Mouse (Mus musculus) CH12.LX (cell line): ENCODE data around the gene Cyp1b1. TPM values are rescaled to one million over a fixed set of nuclear protein-coding genes. Genes with fewer than 3 reads are reported as not detected.

Experiments
- DNase-seq: peaks from one replicate; pipeline ENCODE4 v3.0.0-alpha.2; 2013; ENCODE audit errors: extremely low read depth
- H3K27ac ChIP-seq: 2 replicates; pipeline ENCODE4 v1.5.1; 2012; ENCODE audit warnings: low read depth, mild to moderate bottlenecking, control low read depth, moderate library complexity; ENCODE audit not compliant: insufficient read depth
- H3K27me3 ChIP-seq: replicated peaks from 2 replicates; pipeline ENCODE3; 2012; ENCODE audit warnings: inconsistent platforms
- H3K36me3 ChIP-seq, 2 experiments: replicated peaks in 1 of 2; 2 replicates each; pipeline versions ENCODE3 to v1.6.1; 2012; ENCODE audit warnings: inconsistent platforms in 1 of 2, low read length in 1 of 2, mild to moderate bottlenecking in 1 of 2, mixed read lengths in 1 of 2, moderate library complexity in 1 of 2; ENCODE audit not compliant: control insufficient read depth in 1 of 2, insufficient read depth in 1 of 2
- H3K4me1 ChIP-seq, 2 experiments: 2 replicates each; pipeline ENCODE4 v1.6.1; 2012; ENCODE audit warnings: inconsistent platforms in 1 of 2, moderate library complexity in 1 of 2; ENCODE audit not compliant: insufficient read depth in 2 of 2, control insufficient read depth in 1 of 2
- H3K4me2 ChIP-seq: 2 replicates; pipeline ENCODE4 v1.6.1; 2012; ENCODE audit warnings: low read depth, mild to moderate bottlenecking, control low read depth; ENCODE audit not compliant: poor library complexity, insufficient read depth, severe bottlenecking
- H3K4me3 ChIP-seq, 3 experiments: fragments of 150-350 bp in 1 of 3; sonication (generic) in 1 of 3; replicated peaks in 1 of 3; 2 replicates each; pipeline versions ENCODE3 to v1.5.1; 2011 to 2012; ENCODE audit warnings: low read depth in 2 of 3, low read length in 2 of 3, mild to moderate bottlenecking in 2 of 3, moderate library complexity in 2 of 3, control low read depth in 1 of 3, improper control_type of control experiment in 1 of 3, inconsistent platforms in 1 of 3, mixed read lengths in 1 of 3; ENCODE audit not compliant: poor library complexity in 1 of 3
- H3K79me2 ChIP-seq: replicated peaks from 2 replicates; pipeline ENCODE4 v1.6.1; 2012; ENCODE audit warnings: mild to moderate bottlenecking, moderate library complexity; ENCODE audit not compliant: control insufficient read depth, poor library complexity, insufficient read depth, severe bottlenecking; ENCODE audit errors: extremely low read depth
- H3K9ac ChIP-seq: 2 replicates; pipeline ENCODE4 v1.6.1; 2012; ENCODE audit warnings: low read depth, mild to moderate bottlenecking, control low read depth, moderate library complexity; ENCODE audit not compliant: insufficient read depth
- H3K9me3 ChIP-seq: replicated peaks from 2 replicates; pipeline ENCODE3; 2012; ENCODE audit warnings: low read length, inconsistent platforms, mixed read lengths
- BHLHE40 ChIP-seq: IDR thresholded peaks from 2 replicates; pipeline ENCODE4 v1.6.1; 2011; ENCODE audit warnings: mild to moderate bottlenecking, low read depth, low read length, improper control_type of control experiment
- CHD2 ChIP-seq: IDR thresholded peaks from 2 replicates; pipeline ENCODE4 v1.6.1; 2011; ENCODE audit warnings: low read length, improper control_type of control experiment
- CTCF ChIP-seq, 2 experiments: IDR thresholded peaks in 1 of 2; conservative IDR thresholded peaks in 1 of 2; 2 replicates each; pipeline ENCODE4 v1.5.1; 2011 to 2012; ENCODE audit warnings: low read depth in 2 of 2, low read length in 2 of 2, improper control_type of control experiment in 1 of 2, inconsistent platforms in 1 of 2, mild to moderate bottlenecking in 1 of 2, moderate library complexity in 1 of 2
- E2F4 ChIP-seq: IDR thresholded peaks from 2 replicates; pipeline ENCODE4 v1.6.1; 2011; ENCODE audit warnings: low read depth, low read length, improper control_type of control experiment; ENCODE audit not compliant: insufficient replicate concordance
- ELF1 ChIP-seq: IDR thresholded peaks from 2 replicates; pipeline ENCODE4 v1.6.1; 2014; ENCODE audit warnings: low read depth, mild to moderate bottlenecking, inconsistent platforms, low read length, improper control_type of control experiment
- EP300 ChIP-seq: IDR thresholded peaks from 2 replicates; pipeline ENCODE4 v1.6.1; 2011; ENCODE audit warnings: low read length, improper control_type of control experiment
- ETS1 ChIP-seq: conservative IDR thresholded peaks from 2 replicates; pipeline ENCODE4 v1.6.1; 2012; ENCODE audit warnings: low read depth, mild to moderate bottlenecking, inconsistent platforms, low read length, improper control_type of control experiment, moderate library complexity
- HCFC1 ChIP-seq: IDR thresholded peaks from 2 replicates; pipeline ENCODE4 v1.6.1; 2012; ENCODE audit warnings: low read depth, mild to moderate bottlenecking, inconsistent platforms, low read length, improper control_type of control experiment
- IRF4 ChIP-seq: IDR thresholded peaks from 2 replicates; pipeline ENCODE4 v1.6.1; 2014; ENCODE audit warnings: low read depth, mild to moderate bottlenecking, inconsistent platforms, low read length, improper control_type of control experiment
- JUND ChIP-seq: conservative IDR thresholded peaks from 2 replicates; pipeline ENCODE4 v1.6.1; 2011; ENCODE audit warnings: low read depth, low read length, improper control_type of control experiment
- MAFK ChIP-seq: IDR thresholded peaks from 2 replicates; pipeline ENCODE4 v1.6.1; 2011; ENCODE audit warnings: low read length, improper control_type of control experiment; ENCODE audit not compliant: insufficient replicate concordance
- MAX ChIP-seq: IDR thresholded peaks from 2 replicates; pipeline ENCODE4 v1.6.1; 2011; ENCODE audit warnings: low read length, improper control_type of control experiment
- MEF2A ChIP-seq: IDR thresholded peaks from 2 replicates; pipeline ENCODE4 v1.6.1; 2014; ENCODE audit warnings: low read depth, mild to moderate bottlenecking, inconsistent platforms, low read length, improper control_type of control experiment, borderline replicate concordance
- MYC ChIP-seq: IDR thresholded peaks from 2 replicates; pipeline ENCODE4 v1.6.1; 2011; ENCODE audit warnings: low read depth, mild to moderate bottlenecking, improper control_type of control experiment, low read length
- NRF1 ChIP-seq: IDR thresholded peaks from 2 replicates; pipeline ENCODE4 v1.6.1; 2014; ENCODE audit warnings: low read depth, mild to moderate bottlenecking, inconsistent platforms, low read length, improper control_type of control experiment, moderate library complexity
- PAX5 ChIP-seq: IDR thresholded peaks from 2 replicates; pipeline ENCODE4 v1.6.1; 2012; ENCODE audit warnings: low read length, inconsistent platforms, mixed read lengths
- POLR2A ChIP-seq: IDR thresholded peaks from 2 replicates; pipeline ENCODE4 v1.6.1; 2011; ENCODE audit warnings: low read depth, mild to moderate bottlenecking, improper control_type of control experiment, low read length
- POLR2AphosphoS2 ChIP-seq: IDR thresholded peaks from 2 replicates; pipeline ENCODE4 v1.6.1; 2011; ENCODE audit warnings: low read depth, low read length, improper control_type of control experiment
- RAD21 ChIP-seq: IDR thresholded peaks from 2 replicates; pipeline ENCODE4 v1.6.1; 2011; ENCODE audit warnings: low read depth, mild to moderate bottlenecking, low read length, improper control_type of control experiment, moderate library complexity
- SIN3A ChIP-seq: IDR thresholded peaks from 2 replicates; pipeline ENCODE4 v1.6.1; 2012; ENCODE audit warnings: low read length, improper control_type of control experiment, inconsistent platforms
- SMC3 ChIP-seq: IDR thresholded peaks from 2 replicates; pipeline ENCODE4 v1.6.1; 2011; ENCODE audit warnings: low read depth, low read length, improper control_type of control experiment
- TBP ChIP-seq: conservative IDR thresholded peaks from 2 replicates; pipeline ENCODE4 v1.6.1; 2011; ENCODE audit warnings: low read depth, low read length, improper control_type of control experiment
- TCF12 ChIP-seq: IDR thresholded peaks from 2 replicates; pipeline ENCODE4 v1.6.1; 2014; ENCODE audit warnings: low read depth, mild to moderate bottlenecking, inconsistent platforms, low read length, improper control_type of control experiment
- USF1 ChIP-seq: IDR thresholded peaks from 2 replicates; pipeline ENCODE4 v1.6.1; 2014; ENCODE audit warnings: low read depth, mild to moderate bottlenecking, inconsistent platforms, low read length, improper control_type of control experiment
- ZC3H11A ChIP-seq: IDR thresholded peaks from 2 replicates; pipeline ENCODE4 v1.6.1; 2012; ENCODE audit warnings: low read depth, mild to moderate bottlenecking, inconsistent platforms, low read length, improper control_type of control experiment
- ZKSCAN1 ChIP-seq: IDR thresholded peaks from 2 replicates; pipeline ENCODE4 v1.6.1; 2012; ENCODE audit warnings: low read depth, inconsistent platforms, low read length, improper control_type of control experiment, borderline replicate concordance
- ZMIZ1 ChIP-seq: IDR thresholded peaks from 2 replicates; pipeline ENCODE4 v1.6.1; 2012; ENCODE audit warnings: low read depth, mild to moderate bottlenecking, inconsistent platforms, low read length, improper control_type of control experiment
- ZNF384 ChIP-seq: IDR thresholded peaks from 2 replicates; pipeline ENCODE4 v1.6.1; 2012; ENCODE audit warnings: low read depth, low read length, improper control_type of control experiment, inconsistent platforms
- dilution Hi-C: fragments of 300-500 bp; cut with MboI; formaldehyde crosslinking; loops from 2 replicates; pipeline ENCODE4 v1.14.3; 2020; ENCODE audit warnings: low sequenced_read_pairs; ENCODE audit not compliant: extremely low pct_unique_long_range_greater_than_20kb, extremely low pct_ligation_motif_present
- in situ Hi-C: fragments of 300-500 bp; cut with MboI; formaldehyde crosslinking; loops from 3 replicates; pipeline ENCODE4 v1.14.3; 2019; ENCODE audit warnings: low sequenced_read_pairs, low pct_ligation_motif_present, low pct_unique_long_range_greater_than_20kb, mixed read lengths
- polyA plus RNA-seq: library from polyadenylated mRNA; unstranded; fragments of >175 nt; gene quantifications from 2 replicates; pipeline ENCODE4 v1.2.1, GENCODE M21; 2012; ENCODE audit warnings: low read depth; ENCODE audit not compliant: insufficient read length
- total RNA-seq, 2 experiments: library from RNA; depleted of rRNA; stranded (reverse); fragments of 300-350 nt in 1 of 2; fragments of >200 nt in 1 of 2; gene quantifications; 2 replicates each; pipeline ENCODE4 v1.2.3; 2012 to 2014

Gene Cyp1b1
- total and polyA plus RNA-seq, 3 experiments: not detected

DNA sequence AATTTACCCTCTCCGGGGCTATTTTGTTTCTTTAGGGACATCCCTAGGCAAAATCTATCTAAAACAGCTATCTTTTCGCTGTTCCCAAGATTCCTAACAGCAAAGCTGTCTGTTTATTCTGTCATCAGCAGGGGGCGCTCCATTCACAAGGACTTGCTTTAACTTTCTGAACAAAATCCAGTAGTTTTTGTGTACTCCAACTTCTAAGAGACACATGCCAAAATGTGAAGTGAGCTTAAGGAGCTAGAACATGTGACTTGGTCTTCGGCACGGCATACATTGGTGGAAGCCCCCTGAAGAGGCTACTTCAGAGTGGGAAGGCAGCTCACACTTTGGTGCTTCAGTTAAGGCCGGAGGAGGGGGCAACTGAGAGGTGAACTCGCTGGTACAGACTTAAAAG, 53.5 kb downstream of the Cyp1b1 start:
- DNase-seq: peak; percentile 70
- Histone ChIP-seq H3K4me1 (peaks cover 0 to 12% of the 10 kb centered on the region in 2 experiments; a peak in 1 of 4 replicates), H3K9me3 (no peaks in the 10 kb centered on the region), H3K4me2 (no peak overlapping the region), H3K79me2 (no peaks in the 10 kb centered on the region), H3K4me3 (no peak overlapping the region), H3K9ac (no peak overlapping the region)
- dilution Hi-C loops (no loop called here), in situ Hi-C loops (loop anchor here (5.0 kb wide), 2 partner anchors 56 to 176 kb away; partner anchors contain the start of gene Cyp1b1)
- TF ChIP-seq MAX: no peak
- no peak for TF ChIP-seq IRF4
- TF ChIP-seq POLR2A: no peak
- peak; percentile 67 for TF ChIP-seq RAD21
- TF ChIP-seq USF1: no peak
- peak; percentile 70 for TF ChIP-seq SMC3
- no peak for TF ChIP-seq MEF2A
- TF ChIP-seq CTCF (conservative IDR thresholded peaks at IDR 0.05 in 1 of 2, IDR thresholded peaks at IDR 0.05 in 1 of 2; ENCODE audit: low read depth in 2 of 2, low read length in 2 of 2): peak; percentile 49 to 84
- TF ChIP-seq, all 38 proteins: peak for 3
- H3K36me3 ChIP-seq: no peaks in the 10 kb centered on the region
- H3K27me3 ChIP-seq: no peaks in the 10 kb centered on the region
- no peak overlapping the region for H3K27ac ChIP-seq

DNA sequence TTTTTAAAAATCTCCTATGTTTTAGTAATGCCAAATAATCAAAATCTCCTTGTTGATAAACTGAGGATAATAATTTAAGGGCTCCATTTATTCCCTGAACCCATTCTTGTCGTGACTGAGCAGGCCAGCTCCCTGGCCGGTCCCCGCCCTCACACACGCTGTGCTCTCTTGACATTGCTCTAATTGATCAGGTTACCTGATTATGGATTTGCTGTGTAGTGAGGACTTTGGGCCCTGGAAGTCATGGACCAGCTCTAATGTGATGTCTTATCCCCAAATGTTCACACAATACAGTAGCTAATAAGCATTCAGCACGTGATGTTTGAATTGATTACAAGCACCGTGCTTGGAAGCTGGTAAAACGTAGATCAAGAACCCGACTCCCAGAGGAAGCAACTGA, 56.0 kb downstream of the Cyp1b1 start:
- H3K36me3 ChIP-seq: no peaks in the 10 kb centered on the region
- in situ Hi-C loops (no loop called here), dilution Hi-C loops (no loop called here)
- H3K9ac ChIP-seq: no peak overlapping the region
- no peaks in the 10 kb centered on the region for H3K9me3 ChIP-seq
- H3K4me3 ChIP-seq: no peak overlapping the region
- H3K4me2 ChIP-seq: no peak overlapping the region
- no peaks in the 10 kb centered on the region for H3K27me3 ChIP-seq
- no peaks in the 10 kb centered on the region for H3K79me2 ChIP-seq
- peaks cover 0 to 12% of the 10 kb centered on the region in 2 experiments; a peak in 1 of 4 replicates for H3K4me1 ChIP-seq
- no peak overlapping the region for H3K27ac ChIP-seq
- DNase-seq: no peak
- TF ChIP-seq HCFC1: no peak
- no peak for TF ChIP-seq BHLHE40
- no peak for TF ChIP-seq TCF12
- no peak for TF ChIP-seq EP300
- TF ChIP-seq CHD2: no peak
- TF ChIP-seq POLR2A: no peak
- no peak for TF ChIP-seq MAX
- TF ChIP-seq SIN3A: no peak

GRCm38 (mm10) chr17:79658452-79658851, 56.4 kb downstream of the Cyp1b1 start:
- H3K79me2 ChIP-seq: no peaks in the 10 kb centered on the region
- no peaks in the 10 kb centered on the region for H3K9me3 ChIP-seq
- H3K36me3 ChIP-seq: no peaks in the 10 kb centered on the region
- no peak for TF ChIP-seq ELF1
- TF ChIP-seq POLR2A: no peak
- no peak for TF ChIP-seq ZKSCAN1
- TF ChIP-seq E2F4: no peak
- TF ChIP-seq BHLHE40: no peak
- TF ChIP-seq CTCF (conservative IDR thresholded peaks at IDR 0.05 in 1 of 2, IDR thresholded peaks at IDR 0.05 in 1 of 2; ENCODE audit: low read depth in 2 of 2, low read length in 2 of 2): no peak
- TF ChIP-seq MYC: no peak
- TF ChIP-seq ETS1: no peak
- no peak for TF ChIP-seq ZNF384
- no peak for TF ChIP-seq MAX
- TF ChIP-seq ZMIZ1: no peak
- no peak for TF ChIP-seq MAFK
- TF ChIP-seq JUND: no peak
- no peak for TF ChIP-seq ZC3H11A
- TF ChIP-seq TCF12: no peak
- no peak for TF ChIP-seq POLR2AphosphoS2
- no peak for TF ChIP-seq TBP
- TF ChIP-seq PAX5: no peak
- TF ChIP-seq IRF4: no peak
- TF ChIP-seq NRF1: no peak
- H3K9ac ChIP-seq: no peak overlapping the region
- DNase-seq: no peak
- in situ Hi-C loops: no loop called here
- no peak overlapping the region for H3K4me2 ChIP-seq
- H3K4me1 ChIP-seq: peaks cover 0 to 12% of the 10 kb centered on the region in 2 experiments; a peak in 1 of 4 replicates
- no peak overlapping the region for H3K27ac ChIP-seq
- no peaks in the 10 kb centered on the region for H3K27me3 ChIP-seq
- dilution Hi-C loops: no loop called here
- no peak overlapping the region for H3K4me3 ChIP-seq
